Mouse (Mus musculus): ENCODE measurements at regions not wholly inside any gene's neighbourhood (a gene's known extent, or its start where the extent isn't known, plus 50 kb on each side); places are given as distances from the start of the nearest gene placed in this dataset.

DNA sequence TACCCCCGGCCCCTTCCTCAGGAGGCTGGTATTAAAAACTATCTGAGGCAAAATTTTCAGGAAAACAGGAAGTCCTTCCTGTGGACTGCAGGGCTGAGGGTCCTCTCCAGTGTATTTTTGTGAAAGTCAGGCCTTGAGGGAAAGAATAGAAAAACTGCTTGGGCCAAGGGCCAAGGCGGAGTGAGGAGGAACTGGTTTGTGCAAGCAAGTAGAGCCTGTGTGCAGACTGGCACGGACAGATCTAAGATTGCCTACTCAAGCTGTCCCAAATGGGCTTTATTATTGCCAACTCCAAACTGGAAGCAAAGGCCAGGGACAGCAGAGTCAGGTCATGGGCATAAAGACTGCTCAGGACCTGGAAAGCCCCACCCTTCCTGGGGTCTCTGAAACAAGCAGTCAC, 62.9 kb downstream of the Foxf2 start:
- TF ChIP-seq POLR2A (IDR thresholded peaks at IDR 0.05; ENCODE audit: borderline replicate concordance, insufficient read depth, low read length): no peak
- no peak for TF ChIP-seq CTCF (IDR thresholded peaks at IDR 0.05; ENCODE audit: borderline replicate concordance, insufficient read depth, low read depth, low read length)
